Mouse (Mus musculus) brain, embryonic 14.5 days (tissue): ENCODE results near the gene Zfp664.

Experiments used
- CTCF ChIP-seq: fragments of 200-500 bp; IDR thresholded peaks from 2 replicates; pipeline ENCODE4 v1.5.1; 2012; ENCODE audit warnings: inconsistent platforms, mild to moderate bottlenecking, moderate library complexity, borderline replicate concordance; ENCODE audit not compliant: insufficient read depth, insufficient read length; ENCODE audit errors: extremely low read depth
- POLR2A ChIP-seq: fragments of 200-500 bp; IDR thresholded peaks from 2 replicates; pipeline ENCODE4 v1.6.1; 2012; ENCODE audit warnings: mild to moderate bottlenecking, inconsistent platforms, borderline replicate concordance; ENCODE audit not compliant: poor library complexity, insufficient read depth, insufficient read length, severe bottlenecking; ENCODE audit errors: extremely low read depth

GRCm38 (mm10) chr5:124830331-124830730 is 32.2 kb upstream of the Zfp664 start:
- TF ChIP-seq POLR2A: no peak
- no peak for TF ChIP-seq CTCF
